Mouse (Mus musculus): Measurements from ENCODE around the gene Il9r. TPM values are rescaled to one million over a fixed set of nuclear protein-coding genes. Genes with fewer than 3 reads are reported as not detected.

Il9r gene
- polyA plus RNA-seq, 1 experiment from 2014 or later: 0.08 TPM

DNA sequence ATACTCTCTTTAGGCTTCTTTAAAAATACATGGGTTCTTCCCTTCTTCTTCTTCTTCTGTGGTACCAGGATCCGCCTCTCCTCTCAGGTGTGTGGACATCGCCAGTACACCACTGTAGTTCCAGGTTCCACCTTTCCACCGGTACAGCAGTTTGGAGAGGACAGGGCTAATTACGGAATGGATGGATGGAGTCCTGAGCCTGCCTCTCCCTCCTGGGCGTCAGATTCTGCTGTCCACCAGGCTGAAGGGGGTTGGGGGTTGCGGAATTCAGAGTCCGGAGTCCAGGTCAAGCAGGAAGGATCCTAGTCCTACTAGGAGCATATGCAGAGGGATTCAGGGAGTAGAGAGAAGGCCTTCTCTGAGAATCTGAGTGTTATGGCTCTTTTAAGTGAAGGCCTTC lies 46.9 kb downstream of the Il9r start:
- Histone ChIP-seq H3K27ac (replicated peaks) (no peak overlapping the region), H3K4me2 (replicated peaks) (no peak overlapping the region), H3K36me3 (no peaks in the 10 kb centered on the region), H3K9me3 (replicated peaks) (no peaks in the 10 kb centered on the region), H3K27me3 (no peaks in the 10 kb centered on the region), H3K4me1 (no peaks in the 10 kb centered on the region), H3K4me3 (replicated peaks) (no peak overlapping the region), H3K9ac (no peak overlapping the region)
- 91% methylated on average over 7 of the region's 7 CpGs for WGBS
- no peak for ATAC-seq (ENCODE audit: insufficient number of reproducible peaks, low FRiP score, low TSS enrichment, low read depth)

GRCm38 (mm10) chr11:32152814-32153213 lies 47.3 kb downstream of the Il9r start:
- H3K36me3 ChIP-seq: no peaks in the 10 kb centered on the region
- no peak overlapping the region for H3K27ac ChIP-seq (replicated peaks)
- no peaks in the 10 kb centered on the region for H3K4me1 ChIP-seq
- no peak overlapping the region for H3K9ac ChIP-seq
- no peak overlapping the region for H3K4me2 ChIP-seq (replicated peaks)
- no peak overlapping the region for H3K4me3 ChIP-seq (replicated peaks)
- no peak for ATAC-seq (ENCODE audit: insufficient number of reproducible peaks, low FRiP score, low TSS enrichment, low read depth)
- no peaks in the 10 kb centered on the region for H3K27me3 ChIP-seq
- no peaks in the 10 kb centered on the region for H3K9me3 ChIP-seq (replicated peaks)

DNA sequence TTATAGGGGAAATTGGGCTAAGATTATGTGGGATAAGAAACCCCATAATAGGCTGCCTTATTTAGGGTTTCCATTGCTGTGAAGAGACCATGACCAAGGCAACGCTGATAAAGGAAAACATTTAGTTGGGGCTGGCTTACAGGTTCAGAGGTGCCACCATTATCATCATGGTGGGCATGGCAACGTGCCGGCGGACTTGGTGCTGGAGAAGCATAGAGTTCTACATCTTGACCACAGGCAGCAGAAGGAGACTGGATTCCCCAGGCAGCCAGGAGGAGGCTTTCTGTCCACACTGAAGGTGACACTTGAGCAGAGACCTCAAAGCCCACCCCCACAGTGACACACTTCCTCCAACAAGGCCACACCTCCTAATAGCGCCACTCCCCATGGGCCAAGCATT lies 48.8 kb downstream of the Il9r start:
- WGBS: 92% methylated on average over 5 of the region's 5 CpGs
- no peaks in the 10 kb centered on the region for H3K36me3 ChIP-seq
- ATAC-seq (ENCODE audit: insufficient number of reproducible peaks, low FRiP score, low TSS enrichment, low read depth): no peak
- no peaks in the 10 kb centered on the region for H3K9me3 ChIP-seq (replicated peaks)
- no peak overlapping the region for H3K4me2 ChIP-seq (replicated peaks)
- H3K27me3 ChIP-seq: no peaks in the 10 kb centered on the region
- no peak overlapping the region for H3K4me3 ChIP-seq (replicated peaks)
- H3K27ac ChIP-seq (replicated peaks): no peak overlapping the region
- no peak overlapping the region for H3K9ac ChIP-seq
- H3K4me1 ChIP-seq: no peaks in the 10 kb centered on the region

- ATAC-seq (ENCODE audit: insufficient number of reproducible peaks, low FRiP score, low TSS enrichment, low read depth): no peak
- Histone ChIP-seq H3K4me2 (replicated peaks) (no peak overlapping the region), H3K27me3 (no peaks in the 10 kb centered on the region; the same call in 1 of the 2 replicates), H3K9me3 (replicated peaks) (no peaks in the 10 kb centered on the region), H3K27ac (replicated peaks) (no peak overlapping the region), H3K9ac (no peak overlapping the region), H3K4me1 (no peaks in the 10 kb centered on the region), H3K4me3 (replicated peaks) (no peak overlapping the region), H3K36me3 (no peaks in the 10 kb centered on the region)
- WGBS: 68% methylated on average over 11 of the region's 11 CpGs
These were observed 50.5 kb downstream of the Il9r start for GRCm38 (mm10) chr11:32149605-32150004.

DNA sequence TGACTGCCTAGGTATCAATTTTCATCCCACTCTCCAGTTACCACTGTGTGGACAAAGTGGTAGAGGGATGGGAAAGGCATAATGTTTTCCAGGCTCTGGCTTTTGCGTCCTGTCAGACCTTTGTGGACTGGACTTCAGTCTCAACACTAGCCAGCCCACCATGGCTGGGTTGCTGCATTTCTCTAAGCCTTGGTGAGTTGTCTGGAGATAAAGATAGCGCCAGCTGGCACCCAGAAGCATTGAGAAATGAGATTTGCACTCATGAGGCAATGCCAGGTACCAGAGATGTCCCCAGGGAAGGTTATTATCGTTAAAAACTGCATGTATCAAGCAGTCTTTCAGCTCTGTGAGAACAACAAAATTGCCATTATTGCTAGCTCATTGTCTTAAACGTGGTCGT lies 57.3 kb downstream of the Il9r start:
- Histone ChIP-seq H3K27me3 (no peaks in the 10 kb centered on the region; the same call in 1 of the 2 replicates), H3K4me3 (replicated peaks) (no peak overlapping the region), H3K36me3 (no peaks in the 10 kb centered on the region), H3K4me1 (peaks cover 9% of the 10 kb centered on the region; the same call in 1 of the 2 replicates), H3K9me3 (replicated peaks) (no peaks in the 10 kb centered on the region), H3K27ac (replicated peaks) (no peak overlapping the region), H3K4me2 (replicated peaks) (no peak overlapping the region), H3K9ac (no peak overlapping the region)
- ATAC-seq (ENCODE audit: insufficient number of reproducible peaks, low FRiP score, low TSS enrichment, low read depth): no peak
- 66% methylated on average over 5 of the region's 5 CpGs for WGBS

DNA sequence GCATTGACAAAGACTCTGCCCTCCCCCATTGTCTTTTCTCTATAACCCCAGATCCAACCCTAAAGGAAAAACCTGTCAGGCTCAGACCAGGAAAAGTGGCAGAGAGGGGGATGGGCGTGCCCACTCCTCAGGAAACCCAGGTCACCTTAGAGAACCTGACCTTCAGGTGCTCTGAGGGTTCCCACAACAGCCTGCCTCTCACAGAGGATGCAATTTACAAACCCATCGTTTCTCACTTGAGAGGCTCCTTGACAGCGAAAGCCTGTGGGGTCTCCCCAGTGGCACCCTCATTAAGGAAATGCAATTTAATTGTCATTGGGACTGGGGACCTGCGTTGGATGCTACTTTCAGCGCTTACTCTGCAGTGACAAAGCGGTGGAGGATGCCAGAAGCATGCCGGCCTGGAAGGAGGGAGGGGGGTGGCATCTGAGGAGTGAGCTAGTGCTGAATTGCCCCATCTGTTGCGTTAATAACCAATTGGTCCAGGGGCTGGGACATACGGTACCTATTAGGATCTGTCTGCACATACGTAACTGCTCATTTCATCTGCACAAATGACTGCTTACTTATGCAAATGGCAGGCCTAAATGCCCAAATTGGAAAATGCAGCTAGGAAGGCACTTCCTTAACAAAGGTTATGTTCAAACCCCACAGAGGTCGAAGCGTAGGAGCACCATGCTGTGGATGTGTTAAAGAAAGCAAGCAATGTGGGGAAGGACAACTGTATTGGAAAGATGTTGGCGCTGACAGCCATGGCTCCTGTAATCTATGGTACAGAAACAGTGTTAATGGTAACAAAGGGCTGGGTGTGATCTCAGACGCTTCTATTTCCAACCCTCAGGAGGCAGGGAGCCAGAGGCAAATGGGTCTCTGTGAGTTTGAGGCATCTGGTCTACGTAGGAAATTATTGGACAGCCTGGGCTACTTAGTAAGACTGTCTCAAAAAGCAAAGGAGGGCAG lies 58.2 kb downstream of the Il9r start:
- Histone ChIP-seq H3K36me3 (no peaks in the 10 kb centered on the region), H3K27ac (replicated peaks) (no peak overlapping the region), H3K27me3 (no peaks in the 10 kb centered on the region; the same call in 1 of the 2 replicates), H3K9ac (no peak overlapping the region), H3K4me3 (replicated peaks) (no peak overlapping the region), H3K4me2 (replicated peaks) (no peak overlapping the region), H3K4me1 (peaks cover 9% of the 10 kb centered on the region; the same call in 1 of the 2 replicates), H3K9me3 (replicated peaks) (no peaks in the 10 kb centered on the region)
- ATAC-seq (ENCODE audit: insufficient number of reproducible peaks, low FRiP score, low TSS enrichment, low read depth): peak; percentile 64; the same call in 1 of the 2 replicates
- WGBS: 47% methylated on average over 15 of the region's 15 CpGs

DNA sequence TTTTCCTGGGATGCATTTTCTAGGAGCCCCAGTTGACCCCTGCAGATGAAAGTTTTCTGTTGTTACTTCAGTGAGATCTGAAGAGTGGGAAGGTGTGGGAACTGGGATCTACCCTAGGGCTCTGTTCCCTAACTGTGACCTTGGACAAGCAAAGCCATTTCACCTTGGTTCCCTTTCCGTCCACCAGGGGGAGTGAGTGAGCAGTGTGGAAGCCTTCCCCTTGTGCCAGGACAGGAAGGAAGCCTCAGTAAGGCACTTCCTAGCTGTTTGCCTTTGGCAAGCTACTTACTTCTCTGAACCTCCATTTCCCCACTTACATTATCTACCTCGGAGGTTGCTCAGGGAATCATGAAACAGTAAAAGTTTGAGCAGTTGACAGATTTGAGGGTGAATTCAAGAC lies 59.0 kb downstream of the Il9r start:
- no peak overlapping the region for H3K27ac ChIP-seq (replicated peaks)
- no peak overlapping the region for H3K4me2 ChIP-seq (replicated peaks)
- H3K36me3 ChIP-seq: no peaks in the 10 kb centered on the region
- H3K4me3 ChIP-seq (replicated peaks): no peak overlapping the region
- peaks cover 9% of the 10 kb centered on the region; the same call in 1 of the 2 replicates for H3K4me1 ChIP-seq
- no peaks in the 10 kb centered on the region; the same call in 1 of the 2 replicates for H3K27me3 ChIP-seq
- no peaks in the 10 kb centered on the region for H3K9me3 ChIP-seq (replicated peaks)
- WGBS: 18% methylated on average over 2 of the region's 2 CpGs
- no peak for ATAC-seq (ENCODE audit: insufficient number of reproducible peaks, low FRiP score, low TSS enrichment, low read depth)
- H3K9ac ChIP-seq: no peak overlapping the region

DNA sequence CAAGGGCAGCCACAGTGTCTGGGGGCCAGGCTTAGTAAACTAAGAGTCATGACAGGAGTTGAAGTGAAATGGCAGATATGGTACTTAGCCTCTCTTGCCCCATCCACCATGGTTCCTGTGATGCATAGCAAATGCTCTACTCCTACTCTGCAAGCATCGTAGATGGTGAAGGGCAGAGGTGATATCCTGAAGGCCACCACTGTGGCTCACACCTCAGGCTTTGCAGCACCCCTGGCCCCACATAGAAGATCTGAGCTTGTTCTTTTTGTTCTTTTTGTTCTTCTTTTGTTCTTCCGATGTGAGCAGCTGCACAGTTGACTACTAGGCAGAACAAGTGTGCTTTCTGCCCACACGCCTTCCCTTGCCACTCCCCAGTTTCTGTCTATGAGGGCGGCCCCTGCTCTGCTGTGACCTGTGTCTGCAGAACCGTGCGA lies 60.5 kb downstream of the Il9r start:
- no peak for ATAC-seq (ENCODE audit: insufficient number of reproducible peaks, low FRiP score, low TSS enrichment, low read depth)
- Histone ChIP-seq H3K9ac (no peak overlapping the region), H3K9me3 (replicated peaks) (no peaks in the 10 kb centered on the region), H3K4me2 (replicated peaks) (no peak overlapping the region), H3K4me1 (peaks cover 9% of the 10 kb centered on the region; the same call in 1 of the 2 replicates), H3K4me3 (replicated peaks) (no peak overlapping the region), H3K27me3 (no peaks in the 10 kb centered on the region), H3K27ac (replicated peaks) (no peak overlapping the region), H3K36me3 (no peaks in the 10 kb centered on the region)
- WGBS: 90% methylated on average over 6 of the region's 6 CpGs

DNA sequence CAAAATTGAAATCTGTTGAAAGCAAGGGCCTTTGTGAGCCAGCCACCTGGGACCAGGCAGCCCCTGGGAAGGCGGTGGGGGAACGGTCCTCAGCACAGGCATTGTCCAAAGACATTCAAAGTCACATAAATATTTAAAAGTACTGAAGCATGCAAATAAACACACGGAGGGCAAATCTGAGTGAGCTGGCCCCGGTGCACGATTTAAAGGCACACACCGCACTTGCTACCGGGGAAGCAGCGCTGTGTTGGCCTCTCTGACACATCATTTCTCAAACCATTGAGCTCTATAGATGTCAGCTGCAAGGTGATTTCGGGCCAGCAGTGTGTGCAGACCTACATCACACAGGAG lies 61.5 kb downstream of the Il9r start:
- no peak overlapping the region for H3K4me3 ChIP-seq (replicated peaks)
- H3K27ac ChIP-seq (replicated peaks): no peak overlapping the region
- H3K36me3 ChIP-seq: no peaks in the 10 kb centered on the region
- no peaks in the 10 kb centered on the region for H3K9me3 ChIP-seq (replicated peaks)
- no peak overlapping the region for H3K4me2 ChIP-seq (replicated peaks)
- no peak overlapping the region for H3K9ac ChIP-seq
- WGBS: 66% methylated on average over 9 of the region's 9 CpGs
- peaks cover 9% of the 10 kb centered on the region; the same call in 1 of the 2 replicates for H3K4me1 ChIP-seq
- no peak for ATAC-seq (ENCODE audit: insufficient number of reproducible peaks, low FRiP score, low TSS enrichment, low read depth)
- H3K27me3 ChIP-seq: no peaks in the 10 kb centered on the region

DNA sequence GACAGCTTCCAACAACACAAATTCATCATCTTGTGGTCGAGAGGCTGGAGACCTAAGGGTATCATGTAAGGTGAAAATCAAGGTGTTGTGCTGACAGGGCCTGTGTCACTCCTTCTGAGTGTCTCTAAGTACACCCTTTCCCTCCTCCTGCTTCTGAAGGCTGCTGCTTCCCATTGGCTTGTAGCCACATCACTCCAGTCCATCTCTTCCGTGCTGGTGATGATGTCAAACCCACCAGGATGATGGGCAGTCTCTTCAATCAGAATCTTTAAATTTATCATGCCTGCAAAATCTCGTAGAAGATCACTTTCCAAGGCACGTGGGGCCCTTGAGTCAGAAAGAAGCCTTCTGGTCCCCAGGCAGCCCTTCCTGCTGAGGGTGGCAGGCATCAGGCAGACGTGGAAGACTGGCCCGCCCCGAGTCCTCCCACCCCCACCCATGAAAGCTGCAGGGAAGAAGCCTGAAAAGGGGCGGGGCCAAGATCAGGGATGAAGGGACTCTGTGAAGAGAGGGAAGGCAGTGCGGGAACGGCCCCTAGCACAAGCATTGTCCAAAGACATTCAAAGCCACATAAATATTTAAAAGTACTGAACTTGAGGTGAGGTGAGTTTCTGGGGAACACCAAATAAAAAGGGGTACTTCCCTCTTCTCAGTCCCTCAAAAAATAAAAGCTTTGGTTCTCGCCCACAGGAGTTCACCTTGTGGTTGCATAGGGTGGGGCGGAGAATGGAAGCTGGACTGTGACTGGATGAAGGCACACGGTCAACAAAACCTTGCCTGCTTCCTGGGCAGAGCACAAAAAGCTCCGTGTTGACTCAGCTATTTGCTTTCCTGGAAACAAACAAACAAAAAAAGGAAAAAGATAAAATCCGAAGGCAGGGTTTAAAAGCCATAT lies 62.1 kb downstream of the Il9r start:
- Histone ChIP-seq H3K27ac (replicated peaks) (no peak overlapping the region), H3K9me3 (replicated peaks) (no peaks in the 10 kb centered on the region), H3K4me2 (replicated peaks) (0 out of 2 replicates have a peak overlapping the region, but pooled peaks have one; percentile 8), H3K9ac (no peak overlapping the region), H3K27me3 (no peaks in the 10 kb centered on the region), H3K4me3 (replicated peaks) (no peak overlapping the region), H3K4me1 (peaks cover 9% of the 10 kb centered on the region; the same call in 1 of the 2 replicates), H3K36me3 (no peaks in the 10 kb centered on the region)
- ATAC-seq (ENCODE audit: insufficient number of reproducible peaks, low FRiP score, low TSS enrichment, low read depth): no peak
- 29% methylated on average over 15 of the region's 15 CpGs for WGBS

All from embryonic facial prominence, embryonic 15.5 days (tissue).